ENCODE assay signal across 20 mouse cellular contexts in the genomic region with DNA sequence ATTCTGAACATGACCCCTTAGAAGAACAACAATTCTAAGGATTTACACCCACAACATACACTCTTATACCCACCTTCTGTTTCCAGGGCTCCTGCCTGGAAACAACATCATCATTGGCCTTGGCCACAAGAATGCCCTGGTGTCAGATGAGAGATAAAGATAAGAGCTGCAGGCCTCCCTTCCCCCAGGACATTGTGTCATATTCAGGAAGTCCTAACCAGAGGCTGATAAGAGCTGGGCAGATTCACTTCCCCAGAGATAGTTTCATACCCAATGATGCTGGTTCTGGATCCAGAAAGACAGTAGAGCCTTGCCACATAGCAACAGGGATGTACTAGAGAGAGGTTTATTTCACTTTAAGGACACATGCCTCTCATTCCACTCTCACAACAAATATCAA. TPM values are rescaled to one million over a fixed set of nuclear protein-coding genes. Genes with fewer than 3 reads are reported as not detected.
DNase-seq lines count a peak whose midpoint lies in the region; ATAC-seq and TF ChIP-seq lines count a peak whose summit lies in the region.
"Had no signal": no experiment of that assay in that cellular context is flagged by ENCODE, and none has a peak within 500 bp of the region (broad histone marks: within the 10 kb centered on the region; RNA-seq: fewer than 3 reads in every experiment).

No protein-coding gene starts in this region.

- TF ChIP-seq POLR2A in bone marrow macrophage, adult 2 months (IDR thresholded peaks at IDR 0.05; ENCODE audit: borderline replicate concordance, low read depth, low read length), result no peak

- no peak for ATAC-seq in intestine, embryonic 14.5 days (replicated peaks; ENCODE audit: low FRiP score, low TSS enrichment, low read depth)
- ATAC-seq in intestine, embryonic 16.5 days, result no peak
- peak; percentile 70 for ATAC-seq in megakaryocyte progenitor cell, adult 5-6 weeks (replicated peaks; ENCODE audit: poor library complexity)
- ATAC-seq: Patski had no signal

- no peaks in the 10 kb centered on the region for H3K27me3 ChIP-seq in intestine, embryonic 14.5 days (replicated peaks; ENCODE audit: control insufficient read depth, insufficient read depth, low read length)
- H3K27me3 ChIP-seq in intestine, embryonic 16.5 days (replicated peaks; ENCODE audit: control insufficient read depth, insufficient read depth, low read length), result no peaks in the 10 kb centered on the region
- H3K27me3 ChIP-seq: embryonic facial prominence, embryonic 15.5 days had no signal

- H3K9me3 ChIP-seq in intestine, embryonic 14.5 days (ENCODE audit: control insufficient read depth, low read length), result no peaks in the 10 kb centered on the region
- no peaks in the 10 kb centered on the region for H3K9me3 ChIP-seq in intestine, embryonic 16.5 days (ENCODE audit: control insufficient read depth, low read length)
- H3K9me3 ChIP-seq: embryonic facial prominence, embryonic 15.5 days had no signal

- H3K4me3 ChIP-seq in intestine, embryonic 14.5 days (ENCODE audit: low read depth, low read length), result no peak overlapping the region
- no peak overlapping the region for H3K4me3 ChIP-seq in intestine, embryonic 16.5 days (ENCODE audit: low read length)
- no peak overlapping the region for H3K4me3 ChIP-seq in bone marrow macrophage, adult 2 months (ENCODE audit: insufficient read depth, low read length)
- H3K4me3 ChIP-seq: embryonic facial prominence, embryonic 15.5 days; gastrocnemius, adult 2 months; heart, adult 2 months had no signal

- no peak overlapping the region for H3K9ac ChIP-seq in intestine, embryonic 14.5 days (ENCODE audit: low read length)
- no peak overlapping the region for H3K9ac ChIP-seq in intestine, embryonic 16.5 days (ENCODE audit: low read depth, low read length)
- H3K9ac ChIP-seq: embryonic facial prominence, embryonic 15.5 days had no signal

- no peaks in the 10 kb centered on the region for H3K4me1 ChIP-seq in intestine, embryonic 14.5 days (replicated peaks; ENCODE audit: control insufficient read depth, insufficient read depth, low read length)
- no peaks in the 10 kb centered on the region for H3K4me1 ChIP-seq in intestine, embryonic 16.5 days (ENCODE audit: control insufficient read depth, insufficient read depth, low read length)
- peaks cover 47% of the 10 kb centered on the region for H3K4me1 ChIP-seq in bone marrow macrophage, adult 2 months (ENCODE audit: control insufficient read depth, insufficient read depth, low read length)
- H3K4me1 ChIP-seq: embryonic facial prominence, embryonic 15.5 days had no signal

- H3K36me3 ChIP-seq in intestine, embryonic 14.5 days (ENCODE audit: control insufficient read depth, insufficient read depth, low read length), result no peaks in the 10 kb centered on the region
- no peaks in the 10 kb centered on the region for H3K36me3 ChIP-seq in intestine, embryonic 16.5 days (ENCODE audit: control insufficient read depth, insufficient read depth, low read length)
- H3K36me3 ChIP-seq: embryonic facial prominence, embryonic 15.5 days had no signal

- no peak overlapping the region for H3K4me2 ChIP-seq in intestine, embryonic 14.5 days (ENCODE audit: low read length)
- no peak overlapping the region for H3K4me2 ChIP-seq in intestine, embryonic 16.5 days (ENCODE audit: low read depth, low read length)
- H3K4me2 ChIP-seq: embryonic facial prominence, embryonic 15.5 days; liver, embryonic 11.5 days had no signal

- H3K27ac ChIP-seq in intestine, embryonic 14.5 days (ENCODE audit: low read depth), result no peak overlapping the region
- H3K27ac ChIP-seq in intestine, embryonic 16.5 days (ENCODE audit: low read length), result no peak overlapping the region
- H3K27ac ChIP-seq in bone marrow macrophage, adult 2 months (ENCODE audit: insufficient read depth, low read depth, low read length), result peak overlapping the region; percentile 73
- H3K27ac ChIP-seq: embryonic facial prominence, embryonic 15.5 days; gastrocnemius, adult 2 months; heart, adult 2 months had no signal

- TF ChIP-seq CTCF in bone marrow macrophage, adult 2 months (IDR thresholded peaks at IDR 0.05; ENCODE audit: low read depth, low read length), result no peak

- peak; percentile 28 for DNase-seq in intestine, embryonic 14.5 days (ENCODE audit: low spot score)
- DNase-seq in 416B (ENCODE audit: low read depth), result peak; percentile 95
- DNase-seq in thymus, postnatal 25 days, result no peak
- no peak for DNase-seq in neural tube, embryonic 10.5 days (ENCODE audit: extremely low spot score, low spot score)
- no peak for DNase-seq in right cerebral cortex, postnatal 36 days (ENCODE audit: low spot score in 2 of 2)
- DNase-seq: adrenal gland, postnatal 10 days; cerebellum, adult 18-20 months; cerebellum, postnatal 25 days; gastrocnemius, adult 2 months; heart, postnatal 4 days; kidney, adult 18-20 months; kidney, postnatal 10 days; lung, adult 18-20 months had no signal

RNA-seq across cellular contexts. Expression of a gene that starts 55.3 kb away (rescaled TPM):
- 20.7 and 21.1 TPM in 2 replicates for polyA plus RNA-seq in intestine, embryonic 14.5 days (2014; fragmentation: Nextera tagmentation; extraction: Ambion mirVana)
- 23.1 and 27.0 TPM in 2 replicates for polyA plus RNA-seq in intestine, embryonic 16.5 days (2015; fragmentation: Nextera tagmentation; extraction: Ambion mirVana)
- polyA plus RNA-seq in bone marrow macrophage, adult 2 months (2012; ENCODE audit: insufficient read depth, insufficient read length, missing spikeins), result 56.2 and 62.0 TPM in 2 replicates
- total RNA-seq in megakaryocyte progenitor cell, adult 5-6 weeks (2015), result 3.3 and 4.2 TPM in 2 replicates
- 1.1 and 1.5 TPM in 2 replicates for total RNA-seq in megakaryocyte progenitor cell, adult 5-6 weeks (2017)

Comparison
In these comparisons a context has a peak if more than half of its experiments do, and no peak if none do; other contexts are left out.
1. DNase-seq: peak in intestine, embryonic 14.5 days (single experiment) and 416B (single experiment); none in thymus, postnatal 25 days (single experiment), neural tube, embryonic 10.5 days (single experiment) and right cerebral cortex, postnatal 36 days (0 of 2).